Mouse (Mus musculus) heart, embryonic 11.5 days (tissue): ENCODE measurements around the gene Pfdn6. TPM values are rescaled to one million over a fixed set of nuclear protein-coding genes. Genes with fewer than 3 reads are reported as not detected.

Experiments used
- ATAC-seq: fragments of 200-750 bp; cut with Nextera tagmentation; replicated peaks from 2 replicates; pipeline ENCODE4 v1.8.0; 2017; ENCODE audit warnings: moderate library complexity; ENCODE audit not compliant: insufficient number of reproducible peaks, low FRiP score, low TSS enrichment
- H3K27ac ChIP-seq: fragments of 300-500 bp; sonication (generic); 2 replicates; pipeline ENCODE4 v1.5.1; 2014; ENCODE audit warnings: mild to moderate bottlenecking, low read depth, low read length
- H3K27me3 ChIP-seq: fragments of 300-500 bp; sonication (generic); 2 replicates; pipeline ENCODE4 v1.6.1; 2014; ENCODE audit warnings: mild to moderate bottlenecking, low read length, mixed read lengths; ENCODE audit not compliant: control insufficient read depth, insufficient read depth
- H3K36me3 ChIP-seq: fragments of 300-500 bp; sonication (generic); 2 replicates; pipeline ENCODE4 v1.6.1; 2014; ENCODE audit warnings: mild to moderate bottlenecking, low read length, moderate library complexity, mixed read lengths; ENCODE audit not compliant: control insufficient read depth, insufficient read depth
- H3K4me1 ChIP-seq: fragments of 300-500 bp; sonication (generic); 2 replicates; pipeline ENCODE4 v1.6.1; 2014; ENCODE audit warnings: low read length; ENCODE audit not compliant: control insufficient read depth, insufficient read depth
- H3K4me2 ChIP-seq: fragments of 300-500 bp; sonication (generic); 2 replicates; pipeline ENCODE4 v1.6.1; 2014; ENCODE audit warnings: mild to moderate bottlenecking, moderate library complexity
- H3K4me3 ChIP-seq: fragments of 300-500 bp; sonication (generic); 2 replicates; pipeline ENCODE4 v1.5.1; 2014; ENCODE audit warnings: low read depth, low read length
- H3K9ac ChIP-seq: fragments of 300-500 bp; sonication (generic); 2 replicates; pipeline ENCODE4 v1.6.1; 2014; ENCODE audit warnings: mild to moderate bottlenecking, low read depth, low read length, moderate library complexity
- H3K9me3 ChIP-seq: fragments of 300-500 bp; sonication (generic); replicated peaks from 2 replicates; pipeline ENCODE4 v1.6.1; 2016; ENCODE audit warnings: low read length; ENCODE audit not compliant: control insufficient read depth
- WGBS: fragments of 180-500 bp; shearing (Covaris S2); extraction: QIAGEN DNeasy Blood & Tissue Kit; methylation state at CpG from one replicate; pipeline ENCODE4 v1.1.7; 2014; ENCODE audit not compliant: insufficient replicate concordance; 5-methylcytosine and 5-hydroxymethylcytosine counted together
- polyA plus RNA-seq: library from polyadenylated mRNA; unstranded; fragments of >200 nt; fragmentation: Nextera tagmentation; extraction: Ambion mirVana; gene quantifications from 2 replicates; pipeline ENCODE4 v1.2.1, GENCODE M21; 2014

Pfdn6 gene
- polyA plus RNA-seq, 1 experiment from 2014 or later = 151 TPM

- no peak for ATAC-seq
- no peaks in the 10 kb centered on the region for H3K27me3 ChIP-seq
- peaks cover 6% of the 10 kb centered on the region; the same call in 1 of the 2 replicates for H3K36me3 ChIP-seq
Measured at GRCm38 (mm10) chr17:33959948-33960347, 19.8 kb upstream of the Pfdn6 start.

GRCm38 (mm10) chr17:33959135-33959534 lies 19.0 kb upstream of the Pfdn6 start:
- Histone ChIP-seq H3K9ac (no peak overlapping the region), H3K9me3 (no peaks in the 10 kb centered on the region), H3K27ac (no peak overlapping the region), H3K4me3 (no peak overlapping the region), H3K4me1 (peaks cover 12% of the 10 kb centered on the region), H3K4me2 (no peak overlapping the region), H3K27me3 (no peaks in the 10 kb centered on the region), H3K36me3 (peaks cover 7% of the 10 kb centered on the region; the same call in 1 of the 2 replicates)
- no peak for ATAC-seq
- WGBS = 96% methylated on average over 13 of the region's 13 CpGs

More at GRCm38 (mm10) chr17:33959948-33960347, 19.8 kb upstream of the Pfdn6 start:
- WGBS = 90% methylated on average over 15 of the region's 15 CpGs
- no peak overlapping the region for H3K27ac ChIP-seq
- H3K4me3 ChIP-seq = no peak overlapping the region
- H3K4me1 ChIP-seq = peaks cover 6% of the 10 kb centered on the region
- no peak overlapping the region for H3K9ac ChIP-seq
- H3K4me2 ChIP-seq = no peak overlapping the region
- H3K9me3 ChIP-seq = no peaks in the 10 kb centered on the region

- Histone ChIP-seq H3K36me3 (peaks cover 10% of the 10 kb centered on the region), H3K9me3 (no peaks in the 10 kb centered on the region), H3K4me1 (peaks cover 19% of the 10 kb centered on the region), H3K4me2 (no peak overlapping the region), H3K4me3 (no peak overlapping the region), H3K9ac (no peak overlapping the region), H3K27ac (no peak overlapping the region), H3K27me3 (no peaks in the 10 kb centered on the region)
- WGBS = 91% methylated on average over 11 of the region's 11 CpGs
- ATAC-seq = no peak
Measured at GRCm38 (mm10) chr17:33958451-33958850, 18.3 kb upstream of the Pfdn6 start.

GRCm38 (mm10) chr17:33957493-33957892 lies 17.4 kb upstream of the Pfdn6 start:
- no peak overlapping the region for H3K27ac ChIP-seq
- ATAC-seq = no peak
- H3K4me3 ChIP-seq = no peak overlapping the region
- no peak overlapping the region for H3K4me2 ChIP-seq
- H3K9ac ChIP-seq = no peak overlapping the region
- H3K27me3 ChIP-seq = no peaks in the 10 kb centered on the region
- H3K4me1 ChIP-seq = peaks cover 28% of the 10 kb centered on the region
- WGBS = 84% methylated on average over 6 of the region's 6 CpGs
- H3K9me3 ChIP-seq = no peaks in the 10 kb centered on the region
- peaks cover 14% of the 10 kb centered on the region for H3K36me3 ChIP-seq

- Histone ChIP-seq H3K9ac (peak overlapping the region; percentile 85), H3K4me2 (peak overlapping the region; percentile 75), H3K4me1 (peaks cover 33% of the 10 kb centered on the region), H3K27ac (0 out of 2 replicates have a peak overlapping the region, but pooled peaks have one; percentile 47), H3K4me3 (peak overlapping the region; percentile 70), H3K9me3 (no peaks in the 10 kb centered on the region), H3K27me3 (no peaks in the 10 kb centered on the region), H3K36me3 (peaks cover 17% of the 10 kb centered on the region)
- WGBS = 6% methylated on average over 10 of the region's 10 CpGs
- no peak for ATAC-seq
Measured at GRCm38 (mm10) chr17:33956336-33956735, 16.2 kb upstream of the Pfdn6 start.

GRCm38 (mm10) chr17:33955555-33956214 lies 15.5 kb upstream of the Pfdn6 start, which contains the start of the genes Vps52 and Rps18:
Gene Vps52 (plus strand): TSS chr17:33955812.
Gene Rps18 (minus strand): TSS chr17:33956001.
- H3K27ac ChIP-seq = peak within 1 kb of the TSS; percentile 86
- no peaks in the 10 kb centered on the region for H3K27me3 ChIP-seq
- peak; percentile 85 for ATAC-seq
- peaks cover 17% of the 10 kb centered on the region for H3K36me3 ChIP-seq
- WGBS = under 1% methylated on average over 50 of the region's 50 CpGs
- H3K4me1 ChIP-seq = peaks cover 38% of the 10 kb centered on the region
- H3K9ac ChIP-seq = peak within 1 kb of the TSS; percentile 85
- H3K4me3 ChIP-seq = peak within 1 kb of the TSS; percentile 70
- peak within 1 kb of the TSS; percentile 96 for H3K4me2 ChIP-seq
- H3K9me3 ChIP-seq = no peaks in the 10 kb centered on the region

GRCm38 (mm10) chr17:33954646-33955554 lies 14.8 kb upstream of the Pfdn6 start:
- Histone ChIP-seq H3K4me3 (peak overlapping the region; percentile 70), H3K27ac (peak overlapping the region; percentile 86), H3K36me3 (peaks cover 17% of the 10 kb centered on the region), H3K27me3 (no peaks in the 10 kb centered on the region), H3K4me2 (peak overlapping the region; percentile 96), H3K4me1 (peaks cover 45% of the 10 kb centered on the region), H3K9ac (peak overlapping the region; percentile 85), H3K9me3 (no peaks in the 10 kb centered on the region)
- under 1% methylated on average over 33 of the region's 33 CpGs for WGBS
- ATAC-seq = peak; percentile 14; the same call in 1 of the 2 replicates

- H3K36me3 ChIP-seq = peaks cover 19% of the 10 kb centered on the region
- peak overlapping the region; percentile 85 for H3K9ac ChIP-seq
- H3K4me2 ChIP-seq = peak overlapping the region; percentile 96
- ATAC-seq = no peak
- WGBS = 33% methylated on average over 5 of the region's 5 CpGs
- 0 out of 2 replicates have a peak overlapping the region, but pooled peaks have one; percentile 46 for H3K27ac ChIP-seq
- peaks cover 45% of the 10 kb centered on the region for H3K4me1 ChIP-seq
- no peaks in the 10 kb centered on the region for H3K9me3 ChIP-seq
- peak overlapping the region; percentile 70 for H3K4me3 ChIP-seq
- H3K27me3 ChIP-seq = no peaks in the 10 kb centered on the region
Measured at GRCm38 (mm10) chr17:33953961-33954565, 13.9 kb upstream of the Pfdn6 start.
